Mouse (Mus musculus): ENCODE results near the gene Cmya5. TPM values are rescaled to one million over a fixed set of nuclear protein-coding genes. Genes with fewer than 3 reads are reported as not detected.

The Cmya5 gene
- polyA plus RNA-seq, 2 experiments: 0.01 TPM

DNA sequence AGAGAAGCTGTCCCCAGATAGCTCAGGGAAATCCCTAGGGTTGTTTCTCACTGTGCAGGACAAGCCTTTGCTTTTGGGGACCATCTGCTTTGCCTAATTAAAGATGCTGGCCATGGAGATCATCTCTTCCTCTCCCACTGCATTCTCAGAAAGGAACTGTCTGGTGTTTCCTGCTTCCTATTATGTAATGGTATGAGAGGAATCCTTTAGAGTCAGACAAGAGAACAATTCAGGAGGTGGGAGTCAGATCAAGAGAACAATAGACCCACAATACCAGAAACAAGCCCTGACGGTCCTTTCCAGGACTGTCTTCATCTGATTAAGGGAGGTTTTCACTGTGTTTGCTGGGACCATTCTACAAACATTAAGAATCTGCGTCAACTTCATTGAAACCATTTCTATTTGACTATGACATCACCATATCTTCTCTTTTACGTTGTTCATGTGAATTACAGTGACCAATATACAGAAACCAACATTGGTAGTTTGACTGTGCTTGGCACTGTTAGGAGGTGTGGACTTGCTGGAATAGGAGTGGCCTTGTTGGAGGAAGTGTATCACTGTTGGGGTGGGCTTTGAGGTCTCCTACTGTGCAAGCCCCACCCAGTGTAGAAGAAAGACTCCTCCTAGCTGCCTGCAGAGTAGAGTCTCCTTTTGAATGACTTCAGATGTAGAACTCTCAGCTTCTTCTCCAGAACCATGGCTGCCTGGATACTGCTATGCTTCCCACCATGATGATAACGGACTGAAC, 42.0 kb downstream of the Cmya5 start:
- Histone ChIP-seq H3K9me3 (ENCODE audit: control insufficient read depth, low read length) (no peaks in the 10 kb centered on the region), H3K4me1 (replicated peaks; ENCODE audit: control insufficient read depth in 2 of 2, insufficient read depth in 2 of 2, low read length in 1 of 2) (no peaks in the 10 kb centered on the region), H3K36me3 (replicated peaks; ENCODE audit: control insufficient read depth, insufficient read depth, low read depth) (no peaks in the 10 kb centered on the region), H3K4me3 (ENCODE audit: insufficient read depth in 1 of 2, low read depth in 2 of 2, low read length in 2 of 2) (no peak overlapping the region), H3K4me2 (ENCODE audit: low read depth) (no peak overlapping the region), H3K27ac (no peak overlapping the region), H3K27me3 (ENCODE audit: control insufficient read depth, insufficient read depth, low read length) (no peaks in the 10 kb centered on the region), H3K9ac (replicated peaks) (no peak overlapping the region)
- TF ChIP-seq CTCF (IDR thresholded peaks at IDR 0.05; ENCODE audit: low read depth): no peak
- ATAC-seq (ENCODE audit: insufficient read depth) (no peak), DNase-seq (ENCODE audit: low read depth in 3 of 3, low spot score in 3 of 3) (no peak)
- WGBS (ENCODE audit: insufficient replicate concordance): 57% methylated on average over 4 of the region's 4 CpGs

DNA sequence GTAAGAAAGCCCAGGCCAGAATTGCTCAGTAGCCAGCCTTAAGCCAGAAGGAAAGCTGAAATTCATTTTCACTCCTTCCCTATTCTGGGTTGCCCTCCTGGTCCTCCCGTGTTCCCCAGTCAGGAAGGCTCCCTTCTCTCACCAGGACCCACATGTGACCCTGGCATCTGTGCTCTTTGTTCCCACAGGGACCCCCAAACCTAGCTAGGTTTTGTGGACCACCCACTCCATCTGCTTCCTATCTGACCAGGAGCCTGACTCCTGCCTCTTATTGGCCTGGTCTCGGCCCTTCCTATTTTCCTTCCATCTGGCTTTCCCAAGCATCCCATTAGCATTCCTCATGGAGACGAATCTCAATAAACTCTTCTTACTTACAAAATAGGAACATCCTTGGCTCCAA, 45.9 kb downstream of the Cmya5 start:
- Histone ChIP-seq H3K27ac (no peak overlapping the region), H3K4me1 (replicated peaks; ENCODE audit: control insufficient read depth in 2 of 2, insufficient read depth in 2 of 2, low read length in 1 of 2) (peaks cover 0 to 9% of the 10 kb centered on the region in 2 experiments; a peak in 1 of 4 replicates), H3K4me3 (ENCODE audit: insufficient read depth in 1 of 2, low read depth in 2 of 2, low read length in 2 of 2) (no peak overlapping the region), H3K9me3 (ENCODE audit: control insufficient read depth, low read length) (no peaks in the 10 kb centered on the region), H3K4me2 (ENCODE audit: low read depth) (no peak overlapping the region), H3K36me3 (replicated peaks; ENCODE audit: control insufficient read depth, insufficient read depth, low read depth) (no peaks in the 10 kb centered on the region), H3K9ac (replicated peaks) (no peak overlapping the region), H3K27me3 (ENCODE audit: control insufficient read depth, insufficient read depth, low read length) (no peaks in the 10 kb centered on the region)
- no peak for TF ChIP-seq EP300 (IDR thresholded peaks at IDR 0.05; ENCODE audit: low read depth)
- TF ChIP-seq CTCF (IDR thresholded peaks at IDR 0.05; ENCODE audit: low read depth): no peak
- ATAC-seq (ENCODE audit: insufficient read depth) (no peak), DNase-seq (ENCODE audit: low read depth in 3 of 3, low spot score in 3 of 3) (no peak)
- WGBS (ENCODE audit: insufficient replicate concordance): 62% methylated on average over 3 of the region's 3 CpGs

DNA sequence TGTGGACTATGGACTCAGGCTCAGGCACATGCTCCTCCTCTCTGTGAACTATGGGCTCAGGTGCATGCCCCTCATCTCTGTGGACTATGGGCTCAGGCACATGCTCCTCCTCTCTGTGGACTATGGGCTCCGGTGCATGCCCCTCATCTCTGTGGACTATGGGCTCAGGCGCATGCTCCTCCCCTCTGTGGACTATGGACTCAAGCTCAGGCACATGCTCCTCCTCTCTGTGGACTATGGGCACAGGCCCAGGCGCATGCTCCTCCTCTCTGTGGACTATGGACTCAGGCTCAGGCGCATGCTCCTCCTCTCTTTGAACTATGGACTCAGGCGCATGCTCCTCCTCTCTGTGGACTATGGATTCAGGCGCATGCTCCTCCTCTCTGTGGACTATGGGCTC, 47.9 kb downstream of the Cmya5 start:
- no peak for TF ChIP-seq EP300 (IDR thresholded peaks at IDR 0.05; ENCODE audit: low read depth)
- TF ChIP-seq CTCF (IDR thresholded peaks at IDR 0.05; ENCODE audit: low read depth): no peak
- 69% methylated on average over 6 of the region's 6 CpGs for WGBS (ENCODE audit: insufficient replicate concordance)
- Histone ChIP-seq H3K27me3 (ENCODE audit: control insufficient read depth, insufficient read depth, low read length) (no peaks in the 10 kb centered on the region), H3K36me3 (replicated peaks; ENCODE audit: control insufficient read depth, insufficient read depth, low read depth) (no peaks in the 10 kb centered on the region), H3K4me3 (ENCODE audit: insufficient read depth in 1 of 2, low read depth in 2 of 2, low read length in 2 of 2) (no peak overlapping the region), H3K9ac (replicated peaks) (no peak overlapping the region), H3K27ac (no peak overlapping the region), H3K4me1 (replicated peaks; ENCODE audit: control insufficient read depth in 2 of 2, insufficient read depth in 2 of 2, low read length in 1 of 2) (peaks cover 0 to 9% of the 10 kb centered on the region in 2 experiments; a peak in 1 of 4 replicates), H3K4me2 (ENCODE audit: low read depth) (no peak overlapping the region), H3K9me3 (ENCODE audit: control insufficient read depth, low read length) (no peaks in the 10 kb centered on the region)
- DNase-seq (ENCODE audit: low read depth in 3 of 3, low spot score in 3 of 3) (no peak), ATAC-seq (ENCODE audit: insufficient read depth) (no peak)

DNA sequence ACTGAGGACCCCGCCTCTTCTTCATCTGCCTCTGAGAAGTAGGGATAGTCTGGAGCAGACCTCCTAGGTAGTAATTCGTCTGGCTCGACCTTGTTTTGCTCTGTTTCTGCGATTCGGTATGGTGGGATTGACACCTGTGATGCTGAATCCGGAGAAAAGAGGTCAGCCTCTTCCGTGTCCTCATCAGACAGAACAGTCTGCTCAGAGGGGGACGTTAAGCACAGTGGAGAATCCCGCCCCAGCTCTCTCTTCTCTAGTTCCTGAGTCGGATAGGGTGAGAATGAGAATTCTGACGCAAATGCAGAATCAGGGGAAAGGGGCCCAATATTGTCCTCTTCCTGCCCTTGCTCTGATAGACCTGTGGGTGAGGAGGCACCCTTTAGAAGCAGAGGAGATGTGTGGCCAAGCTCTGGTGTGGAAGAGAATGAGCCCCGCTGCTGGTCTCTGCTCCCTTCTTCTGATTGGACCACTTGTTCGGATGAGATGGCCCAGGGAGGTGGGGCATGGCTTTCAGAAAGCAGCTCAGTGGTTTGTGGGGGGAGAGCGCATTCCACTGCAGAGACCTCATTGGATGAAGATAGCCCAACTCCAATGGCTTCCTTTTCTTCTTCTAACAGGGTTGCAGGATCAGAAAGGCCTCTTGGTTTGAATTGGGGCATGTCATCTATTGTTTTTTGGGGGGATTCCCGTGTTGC, 49.3 kb downstream of the Cmya5 start:
- H3K4me1 ChIP-seq (replicated peaks; ENCODE audit: control insufficient read depth in 2 of 2, insufficient read depth in 2 of 2, low read length in 1 of 2): peaks cover 0 to 9% of the 10 kb centered on the region in 2 experiments; a peak in 1 of 4 replicates
- H3K27me3 ChIP-seq (ENCODE audit: control insufficient read depth, insufficient read depth, low read length): no peaks in the 10 kb centered on the region
- DNase-seq (ENCODE audit: low read depth in 3 of 3, low spot score in 3 of 3) (no peak), ATAC-seq (ENCODE audit: insufficient read depth) (no peak)
- H3K4me2 ChIP-seq (ENCODE audit: low read depth): no peak overlapping the region
- no peak overlapping the region for H3K9ac ChIP-seq (replicated peaks)
- 61% methylated on average over 15 of the region's 15 CpGs for WGBS (ENCODE audit: insufficient replicate concordance)
- H3K9me3 ChIP-seq (ENCODE audit: control insufficient read depth, low read length): no peaks in the 10 kb centered on the region
- no peak for TF ChIP-seq EP300 (IDR thresholded peaks at IDR 0.05; ENCODE audit: low read depth)
- no peaks in the 10 kb centered on the region for H3K36me3 ChIP-seq (replicated peaks; ENCODE audit: control insufficient read depth, insufficient read depth, low read depth)
- H3K27ac ChIP-seq: no peak overlapping the region
- H3K4me3 ChIP-seq (ENCODE audit: insufficient read depth in 1 of 2, low read depth in 2 of 2, low read length in 2 of 2): no peak overlapping the region

DNA sequence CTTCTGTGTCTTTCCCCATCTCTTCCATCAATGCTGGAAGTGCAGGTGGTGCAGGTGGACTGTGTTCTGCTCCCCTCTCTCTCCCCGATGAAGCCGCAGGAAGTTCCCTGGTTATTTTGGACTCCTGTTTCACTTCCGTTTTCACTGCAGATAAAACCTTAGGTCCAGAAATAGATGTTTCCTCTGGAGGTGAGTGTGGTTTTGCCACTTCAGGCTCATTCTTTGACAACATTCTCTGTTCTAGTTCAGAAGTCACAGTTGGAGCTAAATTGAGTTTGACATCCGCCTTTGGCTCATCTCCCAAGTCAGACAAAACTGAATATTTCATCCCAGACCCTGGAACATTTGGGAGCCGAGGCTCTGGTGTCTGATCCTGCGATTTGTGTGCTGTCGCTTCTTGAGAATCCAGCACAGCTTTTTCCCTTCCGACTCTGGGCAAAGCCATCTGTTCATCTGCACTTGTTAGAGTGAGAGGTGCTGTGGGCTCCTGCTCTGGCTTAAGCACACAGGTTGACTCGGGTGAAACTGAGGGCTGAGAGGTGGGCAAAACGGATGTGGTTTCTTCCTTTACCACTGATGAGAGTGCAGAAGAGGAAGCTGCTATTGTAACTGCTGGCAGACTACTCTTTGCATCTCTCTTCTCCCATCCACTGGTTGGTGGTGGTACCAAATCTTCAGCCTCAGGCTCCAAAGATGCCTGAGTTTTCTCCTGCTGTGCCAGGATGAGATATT, 50.2 kb downstream of the Cmya5 start:
- TF ChIP-seq EP300 (IDR thresholded peaks at IDR 0.05; ENCODE audit: low read depth) (no peak), CTCF (IDR thresholded peaks at IDR 0.05; ENCODE audit: low read depth) (no peak)
- Histone ChIP-seq H3K4me3 (ENCODE audit: insufficient read depth in 1 of 2, low read depth in 2 of 2, low read length in 2 of 2) (no peak overlapping the region), H3K27ac (no peak overlapping the region), H3K27me3 (ENCODE audit: control insufficient read depth, insufficient read depth, low read length) (no peaks in the 10 kb centered on the region), H3K9ac (replicated peaks) (no peak overlapping the region), H3K4me2 (ENCODE audit: low read depth) (no peak overlapping the region), H3K36me3 (replicated peaks; ENCODE audit: control insufficient read depth, insufficient read depth, low read depth) (no peaks in the 10 kb centered on the region), H3K9me3 (ENCODE audit: control insufficient read depth, low read length) (no peaks in the 10 kb centered on the region), H3K4me1 (replicated peaks; ENCODE audit: control insufficient read depth in 2 of 2, insufficient read depth in 2 of 2, low read length in 1 of 2) (peaks cover 0 to 9% of the 10 kb centered on the region in 2 experiments; a peak in 1 of 4 replicates)
- DNase-seq (ENCODE audit: low read depth in 3 of 3, low spot score in 3 of 3) (no peak), ATAC-seq (ENCODE audit: insufficient read depth) (no peak)
- WGBS (ENCODE audit: insufficient replicate concordance): 23% methylated on average over 10 of the region's 10 CpGs

All from liver, embryonic 14.5 days (tissue).